Mouse (Mus musculus) thymus, postnatal 36 days (tissue): Measurements from ENCODE around the gene Cnpy2.
"Not testable (repeated sequence)": the region's sequence is repeated elsewhere in the genome, so short reads cannot be mapped to it uniquely, and the experiment has no call there.

Experiments used
- DNase-seq, 2 experiments: peaks; one replicate each; pipeline ENCODE4 v3.0.0; 2022; ENCODE audit warnings: mixed read lengths in 2 of 2

Cnpy2 gene

GRCm38 (mm10) chr10:128315578-128315977 is 6.7 kb upstream of the Cnpy2 start:
- DNase-seq = no peak

DNA sequence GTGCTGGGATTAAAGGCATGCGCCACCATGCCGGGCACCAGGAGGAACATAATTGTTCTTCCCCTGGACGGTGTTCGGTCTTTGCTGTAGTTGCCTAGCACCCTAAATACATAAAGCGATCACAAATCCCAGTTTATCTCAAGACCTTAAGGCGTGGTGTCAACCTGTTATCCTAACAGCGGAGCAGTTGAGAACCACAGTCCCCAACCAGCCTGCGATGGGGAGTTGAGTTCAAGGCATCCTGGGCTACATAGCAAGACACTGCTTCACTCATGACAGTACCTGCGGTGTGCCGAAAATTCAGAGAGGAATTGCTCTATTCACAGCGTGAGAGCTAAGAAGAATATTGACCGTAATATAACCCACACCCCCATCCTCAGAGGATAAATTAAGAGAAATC is 618 bp upstream of the Cnpy2 start:
- DNase-seq = no peak

GRCm38 (mm10) chr10:128323516-128323915 is 1.3 kb downstream of the Cnpy2 start:
- DNase-seq = peak in 1 of 2 experiments; percentile 6

DNA sequence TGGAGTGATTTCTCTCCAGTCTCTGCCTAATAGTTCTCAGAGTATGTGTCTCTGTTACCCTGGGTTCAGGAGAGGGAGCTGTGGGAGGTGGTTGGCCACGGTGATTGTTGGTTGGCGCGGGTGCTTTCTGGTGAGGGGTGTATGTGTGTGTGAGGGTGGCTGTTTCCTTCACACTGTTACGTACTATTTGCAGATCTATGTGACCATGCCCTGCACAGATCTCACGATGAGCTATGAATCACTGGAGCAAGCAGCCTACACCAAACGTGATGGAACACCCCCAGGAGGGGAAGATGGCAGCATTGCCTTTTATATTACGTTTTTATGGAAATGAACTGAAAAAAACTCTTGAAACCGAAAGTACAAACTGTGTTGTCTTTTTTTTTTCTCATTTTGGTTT is 4.6 kb downstream of the Cnpy2 start:
- no peak for DNase-seq

- DNase-seq = no peak
Measured at GRCm38 (mm10) chr10:128327610-128328009, 5.4 kb downstream of the Cnpy2 start.

GRCm38 (mm10) chr10:128332358-128333249 is 10.3 kb downstream of the Cnpy2 start:
- not testable (repeated sequence) for DNase-seq

DNA sequence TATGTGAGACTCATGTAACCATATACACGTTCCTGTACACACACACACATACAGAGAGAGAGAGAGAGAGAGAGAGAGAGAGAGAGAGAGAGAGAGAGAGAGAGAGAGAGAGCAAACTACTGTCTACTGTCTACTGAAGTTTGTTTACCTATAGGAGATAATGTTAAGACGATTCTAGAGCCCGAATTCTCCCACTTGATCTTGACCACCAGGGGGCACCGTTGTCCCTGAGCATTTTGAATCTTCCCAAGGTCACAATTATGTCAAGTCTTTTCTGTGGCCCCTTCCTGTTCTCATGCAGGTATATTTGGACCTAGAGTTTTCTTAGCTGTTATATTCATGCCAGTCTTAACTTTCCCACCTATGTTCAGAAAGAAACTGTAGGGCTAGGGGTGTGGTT is 13.3 kb downstream of the Cnpy2 start:
- peak; percentile 78 to 82 for DNase-seq

DNA sequence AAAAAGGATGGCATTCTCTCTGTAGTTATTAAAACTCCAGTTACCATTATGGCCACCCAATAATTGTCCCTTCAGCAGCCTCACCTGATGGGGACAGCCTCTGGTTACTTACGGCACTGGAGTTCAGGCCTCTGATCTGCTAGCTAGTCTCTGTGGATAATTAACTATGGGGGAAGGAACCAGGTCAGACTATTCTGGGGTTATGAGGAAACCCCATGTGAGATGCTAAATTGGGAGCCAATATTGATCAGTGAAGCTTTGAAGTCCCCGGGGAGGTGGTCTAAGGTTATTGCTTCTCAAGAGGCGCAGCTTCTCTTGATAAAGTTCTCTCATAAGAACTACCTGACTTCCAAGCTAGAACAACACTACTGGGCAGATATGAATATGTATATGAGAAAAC is 13.9 kb downstream of the Cnpy2 start:
- no peak for DNase-seq

- no peak for DNase-seq
Measured at GRCm38 (mm10) chr10:128336597-128336996, 14.3 kb downstream of the Cnpy2 start.

DNA sequence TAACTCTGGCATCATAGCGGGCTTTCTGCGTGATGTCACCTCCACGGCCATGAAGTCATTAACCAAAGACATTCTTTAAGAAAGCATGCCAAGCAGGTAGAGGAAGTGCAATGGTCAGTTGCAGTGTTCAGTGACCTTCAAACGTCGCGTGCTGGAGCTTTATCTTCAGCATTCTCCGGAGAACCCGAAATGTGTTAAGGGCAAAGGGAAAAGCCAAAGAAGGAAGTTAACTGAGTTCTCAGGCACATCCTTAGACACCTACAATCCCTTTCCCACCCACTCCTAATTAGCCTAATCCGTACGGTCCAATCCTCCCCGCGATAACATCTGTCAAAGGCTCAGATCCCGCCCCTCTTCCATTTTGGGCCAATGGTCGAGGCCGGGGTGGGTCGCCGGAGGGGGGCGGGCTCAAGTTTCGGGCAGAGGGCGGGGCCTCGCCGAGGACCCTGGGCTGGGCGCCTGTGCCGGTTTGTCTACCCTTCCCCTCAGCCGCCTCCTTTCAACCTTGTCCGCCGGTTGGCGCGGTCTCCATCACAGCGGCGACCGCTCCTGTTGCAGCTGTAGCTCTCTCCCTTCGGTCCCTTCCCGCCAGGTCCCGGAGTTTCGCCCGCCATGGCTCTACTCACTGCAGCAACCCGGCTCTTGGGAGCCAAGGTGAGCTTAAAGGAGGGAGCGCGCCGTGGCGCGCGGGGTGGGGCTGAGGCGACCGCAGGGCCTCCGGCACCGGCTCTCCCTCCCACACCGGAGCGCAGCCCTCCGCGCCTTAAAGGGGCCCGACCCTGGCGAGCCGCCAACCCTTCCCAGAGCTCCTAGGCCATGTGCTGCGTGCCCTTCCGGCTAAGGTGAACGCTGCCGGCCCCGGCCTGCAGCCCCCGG is 15.3 kb downstream of the Cnpy2 start, which contains the start of gene Cs:
Gene Cs, plus strand, starts transcription at position 429 of the 876 bp plus-strand sequence.
- peak; percentile 97 for DNase-seq

GRCm38 (mm10) chr10:128338415-128338814 is 16.2 kb downstream of the Cnpy2 start:
- DNase-seq = no peak

DNA sequence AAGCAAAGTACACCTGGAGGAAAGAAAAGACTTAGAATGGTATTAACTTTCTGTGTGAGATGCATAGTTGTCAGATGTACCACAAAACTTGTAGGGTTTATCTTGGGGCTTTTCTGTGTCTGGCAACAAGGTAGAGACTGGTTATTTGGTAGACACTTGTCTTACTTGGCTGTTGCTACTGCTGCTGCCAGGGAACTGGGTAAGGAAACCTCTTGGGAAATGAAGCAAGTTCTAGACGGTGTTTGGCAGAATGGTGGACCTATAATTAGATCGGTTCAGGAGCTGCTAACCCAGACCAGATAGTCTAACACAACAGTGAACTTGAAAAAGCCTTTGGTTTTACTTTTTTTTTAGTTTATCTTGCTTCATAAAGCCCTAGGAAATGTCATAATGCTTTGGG is 16.7 kb downstream of the Cnpy2 start:
- no peak for DNase-seq

DNA sequence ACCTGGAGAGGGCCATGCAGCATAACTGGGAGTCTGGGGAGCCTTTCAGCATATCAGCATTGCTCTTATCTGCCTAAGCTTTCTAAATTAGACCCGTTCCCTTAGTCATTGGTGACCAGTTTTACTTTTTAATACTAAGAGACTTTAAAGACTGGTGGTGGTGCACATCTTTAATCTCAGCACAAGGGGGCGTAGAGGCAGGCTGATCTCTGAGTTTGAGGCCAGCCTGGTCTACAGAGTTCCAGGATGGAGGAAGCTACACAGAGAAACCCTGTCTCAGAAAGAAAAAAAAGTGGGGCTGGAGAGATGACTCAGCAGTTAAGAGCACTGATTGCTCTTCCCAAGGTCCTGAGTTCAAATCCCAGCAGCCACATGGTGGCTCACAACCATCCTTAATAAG is 18.0 kb downstream of the Cnpy2 start:
- DNase-seq = no peak

DNA sequence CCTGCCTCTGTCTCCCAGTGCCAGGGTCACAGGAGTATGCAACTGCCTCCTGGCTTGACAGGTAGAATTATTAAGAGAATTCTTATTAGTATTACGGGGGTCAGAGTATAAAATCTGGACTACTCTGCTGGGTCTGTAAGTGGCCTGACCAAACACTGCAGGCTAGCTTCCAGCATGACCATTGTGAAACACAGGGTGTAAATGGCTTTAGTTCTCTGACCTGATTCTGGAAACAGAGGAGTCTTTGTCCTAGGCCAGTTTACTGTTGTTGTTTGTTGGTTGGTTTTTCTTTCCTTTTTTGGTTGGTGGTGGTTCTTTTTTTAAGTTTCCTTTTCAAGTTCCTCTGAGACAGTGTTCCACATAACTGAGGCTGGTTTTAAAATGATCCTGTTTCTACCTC is 21.2 kb downstream of the Cnpy2 start:
- DNase-seq = no peak

- DNase-seq = peak; percentile 74 to 82
Measured at GRCm38 (mm10) chr10:128344568-128345275, 22.5 kb downstream of the Cnpy2 start.

- DNase-seq = no peak
Measured at GRCm38 (mm10) chr10:128347541-128347940, 25.3 kb downstream of the Cnpy2 start.

- DNase-seq = peak; percentile 33 to 34
Measured at GRCm38 (mm10) chr10:128358796-128359195, 36.5 kb downstream of the Cnpy2 start.

DNA sequence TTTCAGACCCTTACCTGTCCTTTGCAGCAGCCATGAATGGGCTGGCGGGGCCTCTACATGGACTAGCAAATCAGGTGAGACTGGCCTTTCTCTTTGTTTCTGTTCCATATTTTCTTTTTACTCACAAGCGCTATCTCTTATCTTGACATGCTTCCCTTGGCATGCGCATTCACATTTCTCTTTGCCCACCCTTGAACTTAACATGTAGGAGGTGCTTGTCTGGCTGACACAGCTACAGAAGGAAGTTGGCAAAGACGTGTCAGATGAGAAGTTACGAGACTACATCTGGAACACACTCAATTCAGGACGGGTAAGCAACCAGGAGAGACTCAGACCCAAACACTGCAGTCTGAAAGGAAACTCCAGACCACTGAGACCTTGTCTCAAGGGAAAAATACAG is 37.0 kb downstream of the Cnpy2 start:
- no peak for DNase-seq

- no peak for DNase-seq
Measured at GRCm38 (mm10) chr10:128361836-128362235, 39.6 kb downstream of the Cnpy2 start.

DNA sequence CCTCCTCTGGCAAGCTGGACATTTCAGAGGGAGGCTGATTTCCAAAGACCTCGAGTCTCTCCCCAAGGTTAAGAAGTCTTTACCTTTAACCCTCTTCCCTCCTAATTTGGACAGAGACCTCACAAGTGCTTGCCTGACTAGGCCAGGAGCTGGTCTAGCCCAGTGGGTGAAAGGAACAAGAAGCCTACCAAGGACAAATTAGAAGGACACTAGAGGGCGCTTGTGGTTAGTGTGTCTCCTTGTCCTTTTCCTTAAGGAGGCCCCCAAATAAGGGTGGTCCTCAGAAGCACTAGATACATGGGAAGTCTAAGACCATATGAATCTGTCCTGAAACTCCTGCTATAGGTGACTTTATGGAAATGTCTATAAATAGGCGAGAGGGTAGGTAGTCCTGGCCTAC is 40.3 kb downstream of the Cnpy2 start:
- no peak for DNase-seq

- DNase-seq = no peak
Measured at GRCm38 (mm10) chr10:128367899-128368401, 45.7 kb downstream of the Cnpy2 start.

DNA sequence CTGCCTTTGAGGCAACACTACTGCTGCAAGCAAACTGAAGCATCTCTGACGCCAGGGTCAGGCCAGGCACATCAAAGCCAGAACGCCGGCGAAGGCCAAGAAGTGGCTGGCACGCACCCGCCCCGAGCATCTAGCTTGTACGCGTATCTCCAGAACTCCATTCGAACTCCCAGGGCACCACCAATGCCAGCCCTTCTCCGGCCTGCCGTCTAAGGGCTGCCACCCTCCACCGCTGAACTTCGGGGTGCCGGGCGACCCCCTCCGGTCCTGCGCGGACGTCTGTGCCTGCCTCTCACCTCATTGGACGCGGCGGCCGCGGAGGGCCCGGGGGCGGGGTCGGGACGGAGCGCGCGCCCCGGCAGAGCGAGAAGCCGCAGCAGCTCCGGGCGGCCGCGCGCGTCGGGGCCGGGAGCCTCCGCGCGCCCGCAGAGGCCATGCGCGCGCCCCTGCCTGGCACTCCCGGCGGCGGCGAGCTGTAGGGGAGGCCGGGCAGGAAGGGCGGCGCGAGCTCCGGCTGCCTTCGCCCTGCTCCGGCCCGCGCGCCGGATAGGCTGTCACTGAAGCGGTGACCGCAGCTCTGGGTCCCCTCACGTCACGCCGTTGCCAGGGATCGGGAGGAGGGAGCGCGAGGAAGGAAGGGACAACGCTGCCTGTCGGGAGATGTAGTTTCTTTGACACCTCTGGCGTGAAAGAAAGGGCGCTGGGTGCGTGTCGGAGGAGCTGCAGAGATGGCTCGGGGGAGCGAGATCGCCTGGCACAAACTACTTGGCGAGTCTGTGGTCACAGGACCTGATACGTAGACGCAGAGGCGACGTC is 46.4 kb downstream of the Cnpy2 start, which contains the start of gene Coq10a:
Gene Coq10a, minus strand, starts transcription at position 596 of the 816 bp plus-strand sequence.
- peak; percentile 87 to 93 for DNase-seq
